Mouse (Mus musculus) hindbrain, embryonic 16.5 days (tissue): Measurements from ENCODE around the gene Spred3. TPM values are rescaled to one million over a fixed set of nuclear protein-coding genes. Genes with fewer than 3 reads are reported as not detected.
A peak's percentile ranks its signal among the peaks of the same experiment; 100 is the strongest.
"Not testable (repeated sequence)": the region's sequence is repeated elsewhere in the genome, so short reads cannot be mapped to it uniquely, and the experiment has no call there.

Experiments used
- ATAC-seq: fragments of 200-750 bp; cut with Nextera tagmentation; 2 replicates; pipeline ENCODE4 v1.8.0; 2017; ENCODE audit warnings: moderate TSS enrichment, moderate library complexity
- H3K27ac ChIP-seq: fragments of 300-500 bp; sonication (generic); 2 replicates; pipeline ENCODE4 v1.5.1; 2014; ENCODE audit warnings: low read depth, mild to moderate bottlenecking, control low read depth, low read length, moderate library complexity
- H3K27me3 ChIP-seq: fragments of 300-500 bp; sonication (generic); replicated peaks from 2 replicates; pipeline ENCODE4 v1.6.1; 2014; ENCODE audit warnings: low read length; ENCODE audit not compliant: control insufficient read depth, insufficient read depth
- H3K36me3 ChIP-seq: fragments of 300-500 bp; sonication (generic); 2 replicates; pipeline ENCODE4 v1.6.1; 2014; ENCODE audit warnings: mild to moderate bottlenecking, low read length, moderate library complexity, mixed read lengths; ENCODE audit not compliant: control insufficient read depth, insufficient read depth
- H3K4me1 ChIP-seq: fragments of 300-500 bp; sonication (generic); 2 replicates; pipeline ENCODE4 v1.6.1; 2014; ENCODE audit warnings: low read depth, low read length; ENCODE audit not compliant: control insufficient read depth, insufficient read depth
- H3K4me2 ChIP-seq: fragments of 300-500 bp; sonication (generic); 2 replicates; pipeline ENCODE4 v1.6.1; 2014; ENCODE audit warnings: mild to moderate bottlenecking, low read length, control low read depth, moderate library complexity
- H3K4me3 ChIP-seq: fragments of 300-500 bp; sonication (generic); 2 replicates; pipeline ENCODE4 v1.5.1; 2014; ENCODE audit warnings: mild to moderate bottlenecking, low read length, control low read depth, moderate library complexity
- H3K9ac ChIP-seq: fragments of 300-500 bp; sonication (generic); 2 replicates; pipeline ENCODE4 v1.6.1; 2014; ENCODE audit warnings: low read depth, mild to moderate bottlenecking, control low read depth, low read length, moderate library complexity
- H3K9me3 ChIP-seq: fragments of 300-500 bp; sonication (generic); 2 replicates; pipeline ENCODE4 v1.6.1; 2014; ENCODE audit warnings: mild to moderate bottlenecking, low read length, moderate library complexity; ENCODE audit not compliant: control insufficient read depth
- WGBS: fragments of 180-500 bp; shearing (Covaris S2); extraction: QIAGEN DNeasy Blood & Tissue Kit; methylation state at CpG from one replicate; pipeline ENCODE4 v1.1.7; 2014; 5-methylcytosine and 5-hydroxymethylcytosine counted together
- polyA plus RNA-seq: library from polyadenylated mRNA; unstranded; fragments of >200 nt; fragmentation: Nextera tagmentation; extraction: Ambion mirVana; gene quantifications from 2 replicates; pipeline ENCODE4 v1.2.1, GENCODE M21; 2015

The Spred3 gene
- polyA plus RNA-seq, 1 experiment from 2014 or later, result 10.4 TPM

- H3K36me3 ChIP-seq, result no peaks in the 10 kb centered on the region
- no peaks in the 10 kb centered on the region for H3K27me3 ChIP-seq
- H3K9ac ChIP-seq, result no peak overlapping the region
- no peaks in the 10 kb centered on the region for H3K9me3 ChIP-seq
- ATAC-seq, result no peak
- WGBS, result 89% methylated on average over 6 of the region's 6 CpGs
- H3K4me2 ChIP-seq, result no peak overlapping the region
- no peak overlapping the region for H3K27ac ChIP-seq
- H3K4me3 ChIP-seq, result no peak overlapping the region
- no peaks in the 10 kb centered on the region for H3K4me1 ChIP-seq
Measured at GRCm38 (mm10) chr7:29202577-29202976, 32.4 kb upstream of the Spred3 start.

DNA sequence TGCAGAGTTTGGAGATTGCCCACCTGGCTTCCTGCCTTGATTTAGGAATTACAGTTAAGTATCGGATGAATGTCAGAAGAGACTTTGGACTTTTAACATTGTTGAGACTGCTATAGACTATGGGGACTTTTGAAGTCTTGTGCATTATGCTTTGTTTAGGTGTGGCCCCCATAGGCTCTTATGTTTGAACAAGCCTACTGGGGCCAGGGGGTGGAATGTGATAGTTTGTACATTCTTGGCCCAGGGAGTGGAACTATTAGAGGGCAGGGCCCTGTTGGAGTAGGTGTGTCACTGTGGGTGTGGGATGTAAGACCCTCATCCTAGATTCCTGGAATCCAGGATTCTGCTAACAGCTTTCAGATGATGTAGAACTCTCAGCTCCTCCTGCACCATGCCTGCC is 24.0 kb upstream of the Spred3 start:
- H3K4me1 ChIP-seq, H3K4me3 ChIP-seq, H3K27me3 ChIP-seq, H3K9me3 ChIP-seq, H3K27ac ChIP-seq, H3K4me2 ChIP-seq, ATAC-seq, H3K9ac ChIP-seq, H3K36me3 ChIP-seq: not testable (repeated sequence)
- WGBS, result 100% methylated on average over 1 of the region's 1 CpGs

DNA sequence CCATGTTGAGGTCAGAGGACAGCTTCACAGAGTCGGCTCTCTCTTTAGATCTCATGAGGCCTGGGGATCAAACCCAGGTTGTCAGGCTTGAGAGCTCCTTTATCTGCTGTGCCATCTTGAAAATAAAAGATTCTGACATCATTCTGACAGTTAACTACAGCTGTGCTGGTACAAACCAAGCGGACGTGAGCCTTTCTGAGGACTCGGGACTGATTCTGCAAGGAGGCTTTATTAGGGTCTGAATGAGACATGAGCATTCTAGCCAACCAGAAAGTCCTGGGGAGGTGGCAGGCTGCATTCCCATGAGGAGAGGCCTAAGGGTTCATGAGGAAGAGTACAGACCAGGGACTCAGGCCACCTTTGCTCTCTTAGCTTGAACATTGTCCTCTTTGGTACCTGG is 11.1 kb upstream of the Spred3 start:
- not testable (repeated sequence) for ATAC-seq, H3K27me3 ChIP-seq, H3K9me3 ChIP-seq, H3K36me3 ChIP-seq, H3K9ac ChIP-seq, H3K27ac ChIP-seq, H3K4me3 ChIP-seq, H3K4me2 ChIP-seq
- H3K4me1 ChIP-seq, result peaks cover 17% of the 10 kb centered on the region
- WGBS, result 83% methylated on average over 4 of the region's 4 CpGs

DNA sequence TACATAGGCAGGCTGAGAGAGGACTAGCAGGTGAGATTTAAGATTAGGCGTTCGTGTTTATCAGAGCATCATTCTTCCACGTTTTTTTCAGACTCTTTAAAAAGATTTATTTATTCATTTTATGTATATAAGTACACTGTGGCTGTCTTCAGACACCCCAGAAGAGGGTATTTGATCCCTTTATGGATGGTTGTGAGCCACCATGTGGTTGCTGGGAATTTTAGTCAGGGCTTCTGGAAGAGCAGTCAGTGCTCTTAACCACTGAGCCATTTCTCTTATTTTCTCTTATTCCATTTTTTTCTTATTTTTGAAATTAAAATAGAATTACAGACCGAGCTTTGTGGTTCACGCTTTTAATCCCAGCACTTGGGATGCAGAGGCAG is 10.6 kb upstream of the Spred3 start:
- Histone ChIP-seq H3K27me3 (no peaks in the 10 kb centered on the region), H3K4me1 (peaks cover 17% of the 10 kb centered on the region), H3K4me2 (peak overlapping the region; percentile 58), H3K9me3 (no peaks in the 10 kb centered on the region), H3K4me3 (peak overlapping the region; percentile 74), H3K9ac (0 out of 2 replicates have a peak overlapping the region, but pooled peaks have one; percentile 20), H3K36me3 (peaks cover 6% of the 10 kb centered on the region), H3K27ac (peak overlapping the region; percentile 61; the same call in 1 of the 2 replicates)
- 41% methylated on average over 5 of the region's 5 CpGs for WGBS
- ATAC-seq, result no peak; the same call in 1 of the 2 replicates

DNA sequence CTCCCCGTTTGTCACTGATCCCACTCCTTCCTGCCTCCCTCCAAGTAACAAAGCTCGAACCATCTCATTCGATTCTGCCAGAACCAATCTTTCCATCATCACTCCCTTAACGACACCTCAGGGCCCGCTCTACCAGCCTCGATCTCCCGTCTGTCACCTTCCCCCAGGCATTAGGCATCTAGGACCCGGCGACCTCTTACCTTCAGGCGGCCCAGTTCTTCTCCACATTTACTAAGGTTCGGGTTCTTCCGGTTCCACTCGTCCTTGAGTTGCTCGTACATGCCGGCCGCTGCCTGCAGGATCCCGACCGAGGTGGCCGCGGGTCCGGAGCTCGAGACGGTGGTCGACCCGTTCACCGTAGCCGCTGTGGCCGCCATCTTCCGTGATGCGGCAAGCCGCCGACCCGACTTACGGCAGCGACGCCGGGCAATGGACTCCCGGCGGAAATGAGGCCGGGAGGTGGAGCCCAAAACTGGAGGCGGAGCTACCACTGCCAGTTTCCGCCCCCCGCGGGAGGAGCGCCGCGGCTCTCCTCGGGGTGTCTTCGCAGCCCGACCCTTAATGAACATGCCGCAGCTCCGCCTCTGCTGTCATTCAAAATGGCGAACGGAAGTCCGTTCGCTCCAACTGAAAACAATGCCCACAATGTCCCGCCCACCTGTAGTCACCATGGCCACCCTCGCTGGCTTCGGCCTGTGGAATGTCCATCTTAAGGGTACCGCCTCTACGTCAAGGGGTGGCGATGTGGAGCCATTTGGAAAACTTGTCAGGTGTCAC is 10.1 kb upstream of the Spred3 start, which contains the start of gene Psmd8:
Gene Psmd8, minus strand, starts transcription at position 625 of the 777 bp plus-strand sequence.
- Histone ChIP-seq H3K27me3 (peaks cover under 1% of the 10 kb centered on the region; the same call in 1 of the 2 replicates), H3K9ac (peak within 1 kb of the TSS; percentile 81), H3K9me3 (no peaks in the 10 kb centered on the region), H3K4me3 (peak within 1 kb of the TSS; percentile 74), H3K36me3 (peaks cover 11% of the 10 kb centered on the region), H3K4me1 (peaks cover 17% of the 10 kb centered on the region), H3K27ac (peak within 1 kb of the TSS; percentile 83), H3K4me2 (peak within 1 kb of the TSS; percentile 90)
- WGBS, result under 1% methylated on average over 62 of the region's 62 CpGs
- peak; percentile 97 for ATAC-seq

GRCm38 (mm10) chr7:29179323-29179722 is 9.1 kb upstream of the Spred3 start:
- H3K27ac ChIP-seq, result no peak overlapping the region

DNA sequence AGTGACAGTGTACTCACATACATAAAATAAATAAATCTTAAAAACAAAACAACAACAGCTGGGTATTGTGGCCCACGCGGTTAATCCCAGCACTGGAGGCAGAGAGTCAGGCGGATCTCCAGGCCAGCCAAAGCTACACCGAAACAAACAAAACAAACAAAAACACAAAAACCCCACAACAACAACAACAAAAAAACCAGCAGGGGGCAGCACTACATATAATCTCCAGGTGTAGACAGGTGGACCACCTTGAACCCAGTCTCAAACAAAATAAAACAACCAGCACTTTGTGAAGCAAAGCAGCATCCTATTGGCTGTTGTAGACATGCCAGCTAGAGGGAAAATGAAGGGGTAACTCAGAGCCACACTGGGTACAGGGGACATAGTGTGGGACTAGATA is 7.9 kb upstream of the Spred3 start:
- H3K27ac ChIP-seq, result no peak overlapping the region
- no peak overlapping the region for H3K4me2 ChIP-seq
- peaks cover 17% of the 10 kb centered on the region for H3K4me1 ChIP-seq
- H3K4me3 ChIP-seq, result no peak overlapping the region
- peaks cover 15% of the 10 kb centered on the region for H3K27me3 ChIP-seq
- no peak overlapping the region for H3K9ac ChIP-seq
- 94% methylated on average over 4 of the region's 4 CpGs for WGBS
- no peaks in the 10 kb centered on the region for H3K9me3 ChIP-seq
- peaks cover 28% of the 10 kb centered on the region for H3K36me3 ChIP-seq
- ATAC-seq, result no peak

More at GRCm38 (mm10) chr7:29179323-29179722, 9.1 kb upstream of the Spred3 start:
- ATAC-seq, result no peak
- H3K4me1 ChIP-seq, result peaks cover 17% of the 10 kb centered on the region
- no peaks in the 10 kb centered on the region for H3K9me3 ChIP-seq
- peak overlapping the region; percentile 74 for H3K4me3 ChIP-seq
- H3K9ac ChIP-seq, result peak overlapping the region; percentile 81
- peaks cover 6% of the 10 kb centered on the region; the same call in 1 of the 2 replicates for H3K27me3 ChIP-seq
- 59% methylated on average over 7 of the region's 7 CpGs for WGBS
- H3K36me3 ChIP-seq, result peaks cover 16% of the 10 kb centered on the region
- H3K4me2 ChIP-seq, result peak overlapping the region; percentile 90

- no peak for ATAC-seq
- H3K9ac ChIP-seq, result no peak overlapping the region
- no peak overlapping the region for H3K4me3 ChIP-seq
- H3K27ac ChIP-seq, result no peak overlapping the region
- peaks cover 28% of the 10 kb centered on the region for H3K36me3 ChIP-seq
- H3K4me2 ChIP-seq, result no peak overlapping the region
- H3K9me3 ChIP-seq, result no peaks in the 10 kb centered on the region
- WGBS, result 27% methylated on average over 31 of the region's 32 CpGs
- peaks cover 27% of the 10 kb centered on the region for H3K4me1 ChIP-seq
- peaks cover 30% of the 10 kb centered on the region for H3K27me3 ChIP-seq
Measured at GRCm38 (mm10) chr7:29172390-29173016, 2.3 kb upstream of the Spred3 start.

GRCm38 (mm10) chr7:29171562-29172097 is 1.4 kb upstream of the Spred3 start:
- Histone ChIP-seq H3K4me1 (peaks cover 27% of the 10 kb centered on the region), H3K27me3 (peaks cover 30% of the 10 kb centered on the region), H3K27ac (no peak overlapping the region), H3K36me3 (peaks cover 28% of the 10 kb centered on the region), H3K4me2 (peak overlapping the region; percentile 76), H3K9ac (peak overlapping the region; percentile 33), H3K9me3 (no peaks in the 10 kb centered on the region), H3K4me3 (peak overlapping the region; percentile 80)
- WGBS, result 6% methylated on average over 33 of the region's 34 CpGs
- ATAC-seq, result no peak
